Mouse (Mus musculus) stomach, embryonic 14.5 days (tissue): ENCODE measurements around the gene Crx. TPM values are rescaled to one million over a fixed set of nuclear protein-coding genes. Genes with fewer than 3 reads are reported as not detected.

ENCODE experiments used
- ATAC-seq: fragments of 200-750 bp; cut with Nextera tagmentation; 2 replicates; pipeline ENCODE4 v1.8.0; 2017; ENCODE audit warnings: low read depth, moderate TSS enrichment; ENCODE audit not compliant: insufficient number of reproducible peaks, insufficient read depth, low FRiP score
- H3K27ac ChIP-seq: fragments of 300-500 bp; sonication (generic); 2 replicates; pipeline ENCODE4 v1.5.1; 2014; ENCODE audit warnings: mild to moderate bottlenecking, low read length, moderate library complexity, mixed read lengths
- H3K27me3 ChIP-seq: fragments of 300-500 bp; sonication (generic); 2 replicates; pipeline ENCODE4 v1.6.1; 2014; ENCODE audit warnings: low read length, control low read depth, mixed read lengths; ENCODE audit not compliant: control insufficient read depth, insufficient read depth
- H3K36me3 ChIP-seq: fragments of 300-500 bp; sonication (generic); 2 replicates; pipeline ENCODE4 v1.6.1; 2014; ENCODE audit warnings: mild to moderate bottlenecking, control low read depth, low read length, moderate library complexity, mixed read lengths; ENCODE audit not compliant: control insufficient read depth, insufficient read depth
- H3K4me1 ChIP-seq: fragments of 300-500 bp; sonication (generic); 2 replicates; pipeline ENCODE4 v1.6.1; 2014; ENCODE audit warnings: low read length, control low read depth, mixed read lengths; ENCODE audit not compliant: control insufficient read depth, insufficient read depth
- H3K4me2 ChIP-seq: fragments of 300-500 bp; sonication (generic); replicated peaks from 2 replicates; pipeline ENCODE4 v1.6.1; 2014; ENCODE audit warnings: low read depth, low read length, control low read depth
- H3K4me3 ChIP-seq: fragments of 300-500 bp; sonication (generic); 2 replicates; pipeline ENCODE4 v1.5.1; 2014; ENCODE audit warnings: low read depth, low read length, control low read depth
- H3K9ac ChIP-seq: fragments of 300-500 bp; sonication (generic); replicated peaks from 2 replicates; pipeline ENCODE4 v1.6.1; 2014; ENCODE audit warnings: low read depth, mild to moderate bottlenecking, control low read depth, low read length, moderate library complexity, mixed read lengths
- H3K9me3 ChIP-seq: fragments of 300-500 bp; sonication (generic); 2 replicates; pipeline ENCODE4 v1.6.1; 2016; ENCODE audit warnings: low read depth, low read length, control low read depth; ENCODE audit not compliant: control insufficient read depth
- WGBS: fragments of 180-500 bp; shearing (Covaris S2); extraction: QIAGEN DNeasy Blood & Tissue Kit; methylation state at CpG from one replicate; pipeline ENCODE4 v1.1.7; 2014; 5-methylcytosine and 5-hydroxymethylcytosine counted together
- polyA plus RNA-seq: library from polyadenylated mRNA; unstranded; fragments of >200 nt; fragmentation: Nextera tagmentation; extraction: Ambion mirVana; gene quantifications from 2 replicates; pipeline ENCODE4 v1.2.1, GENCODE M21; 2014

Crx gene
- polyA plus RNA-seq, result not detected in 2 replicates

- no peaks in the 10 kb centered on the region for H3K27me3 ChIP-seq
- no peaks in the 10 kb centered on the region for H3K9me3 ChIP-seq
- no peak for ATAC-seq
- H3K4me1 ChIP-seq, result no peaks in the 10 kb centered on the region
- no peak within 1 kb of the TSS for H3K9ac ChIP-seq
- H3K36me3 ChIP-seq, result no peaks in the 10 kb centered on the region
- no peak within 1 kb of the TSS for H3K27ac ChIP-seq
- H3K4me2 ChIP-seq, result no peak within 1 kb of the TSS
- H3K4me3 ChIP-seq, result no peak within 1 kb of the TSS
- WGBS, result 36% methylated on average over 4 of the region's 4 CpGs
Measured at GRCm38 (mm10) chr7:15879756-15880155, at the start of gene Crx. Gene Crx (minus strand): TSS chr7:15879968.

- ATAC-seq, result peak; percentile 94
- peak within 1 kb of the TSS; percentile 79 for H3K27ac ChIP-seq
- H3K4me2 ChIP-seq, result peak within 1 kb of the TSS; percentile 56
- H3K9me3 ChIP-seq, result no peaks in the 10 kb centered on the region
- peaks cover 8% of the 10 kb centered on the region for H3K4me1 ChIP-seq
- peaks cover 21% of the 10 kb centered on the region for H3K36me3 ChIP-seq
- WGBS, result under 1% methylated on average over 33 of the region's 33 CpGs
- peak within 1 kb of the TSS; percentile 74 for H3K9ac ChIP-seq
- H3K27me3 ChIP-seq, result no peaks in the 10 kb centered on the region
- H3K4me3 ChIP-seq, result peak within 1 kb of the TSS; percentile 58
Measured at GRCm38 (mm10) chr7:15922220-15922773, 42.5 kb upstream of the Crx start, which contains the start of gene Selenow. Gene Selenow (minus strand): TSS chr7:15922402.

GRCm38 (mm10) chr7:15921796-15922195 is 42.0 kb upstream of the Crx start:
- no peaks in the 10 kb centered on the region for H3K9me3 ChIP-seq
- peak overlapping the region; percentile 79 for H3K27ac ChIP-seq
- under 1% methylated on average over 10 of the region's 10 CpGs for WGBS
- peak overlapping the region; percentile 56 for H3K4me2 ChIP-seq
- ATAC-seq, result peak; percentile 46; the same call in 1 of the 2 replicates
- no peaks in the 10 kb centered on the region for H3K27me3 ChIP-seq
- peak overlapping the region; percentile 58 for H3K4me3 ChIP-seq
- peak overlapping the region; percentile 74 for H3K9ac ChIP-seq
- H3K36me3 ChIP-seq, result peaks cover 26% of the 10 kb centered on the region
- H3K4me1 ChIP-seq, result peaks cover 8% of the 10 kb centered on the region

- peak overlapping the region; percentile 74; the same call in 1 of the 2 replicates for H3K9ac ChIP-seq
- WGBS, result 80% methylated on average over 6 of the region's 6 CpGs
Measured at GRCm38 (mm10) chr7:15920645-15921190, 41.0 kb upstream of the Crx start.

GRCm38 (mm10) chr7:15919947-15920346 is 40.2 kb upstream of the Crx start:
- 89% methylated on average over 9 of the region's 9 CpGs for WGBS
- Histone ChIP-seq H3K9ac (no peak overlapping the region), H3K4me3 (peak overlapping the region; percentile 58; the same call in 1 of the 2 replicates), H3K4me1 (peaks cover 8% of the 10 kb centered on the region), H3K27ac (no peak overlapping the region), H3K36me3 (peaks cover 30% of the 10 kb centered on the region), H3K27me3 (no peaks in the 10 kb centered on the region), H3K4me2 (no peak overlapping the region; the same call in 1 of the 2 replicates), H3K9me3 (no peaks in the 10 kb centered on the region)
- ATAC-seq, result no peak

More at GRCm38 (mm10) chr7:15920645-15921190, 41.0 kb upstream of the Crx start:
- no peaks in the 10 kb centered on the region for H3K9me3 ChIP-seq
- ATAC-seq, result no peak
- H3K36me3 ChIP-seq, result peaks cover 30% of the 10 kb centered on the region
- peak overlapping the region; percentile 56 for H3K4me2 ChIP-seq
- H3K4me1 ChIP-seq, result peaks cover 8% of the 10 kb centered on the region
- no peak overlapping the region for H3K27ac ChIP-seq
- H3K27me3 ChIP-seq, result no peaks in the 10 kb centered on the region
- H3K4me3 ChIP-seq, result peak overlapping the region; percentile 58

- H3K4me3 ChIP-seq, result no peak overlapping the region
- H3K4me2 ChIP-seq, result no peak overlapping the region
- no peak overlapping the region for H3K9ac ChIP-seq
- peaks cover 30% of the 10 kb centered on the region for H3K36me3 ChIP-seq
- peaks cover 8% of the 10 kb centered on the region for H3K4me1 ChIP-seq
- no peak overlapping the region for H3K27ac ChIP-seq
- no peaks in the 10 kb centered on the region for H3K27me3 ChIP-seq
- ATAC-seq, result no peak
- no peaks in the 10 kb centered on the region for H3K9me3 ChIP-seq
Measured at GRCm38 (mm10) chr7:15918371-15918770, 38.6 kb upstream of the Crx start.

GRCm38 (mm10) chr7:15916996-15917395 is 37.2 kb upstream of the Crx start:
- peaks cover 30% of the 10 kb centered on the region for H3K36me3 ChIP-seq
- H3K4me1 ChIP-seq, result peaks cover 8% of the 10 kb centered on the region
- no peak overlapping the region for H3K27ac ChIP-seq
- no peaks in the 10 kb centered on the region for H3K9me3 ChIP-seq
- ATAC-seq, result no peak
- WGBS, result 70% methylated on average over 4 of the region's 4 CpGs
- H3K4me3 ChIP-seq, result no peak overlapping the region
- no peak overlapping the region for H3K4me2 ChIP-seq
- no peaks in the 10 kb centered on the region for H3K27me3 ChIP-seq
- no peak overlapping the region for H3K9ac ChIP-seq

- Histone ChIP-seq H3K9me3 (no peaks in the 10 kb centered on the region), H3K36me3 (peaks cover 30% of the 10 kb centered on the region), H3K9ac (no peak overlapping the region), H3K4me3 (no peak overlapping the region), H3K27ac (no peak overlapping the region), H3K4me2 (no peak overlapping the region), H3K4me1 (peaks cover 6% of the 10 kb centered on the region), H3K27me3 (no peaks in the 10 kb centered on the region)
- no peak for ATAC-seq
- WGBS, result 73% methylated on average over 3 of the region's 3 CpGs
Measured at GRCm38 (mm10) chr7:15916134-15916723, 36.5 kb upstream of the Crx start.
